Mouse (Mus musculus): ENCODE measurements around the gene Acss1. TPM values are rescaled to one million over a fixed set of nuclear protein-coding genes. Genes with fewer than 3 reads are reported as not detected.
A peak's percentile ranks its signal among the peaks of the same experiment; 100 is the strongest.

Acss1 gene
- polyA plus RNA-seq, 1 experiment from 2014 or later, result 17.6 TPM

- Histone ChIP-seq H3K9me3 (no peaks in the 10 kb centered on the region), H3K27ac (no peak overlapping the region), H3K4me1 (peaks cover 33% of the 10 kb centered on the region), H3K36me3 (replicated peaks) (no peaks in the 10 kb centered on the region; the same call in 1 of the 2 replicates), H3K27me3 (ENCODE audit: poor library complexity, severe bottlenecking) (peaks cover 38% of the 10 kb centered on the region), H3K4me3 (no peak overlapping the region)
- DNase-seq (ENCODE audit: extremely low spot score, low spot score), result no peak
- 76% methylated on average over 5 of the region's 5 CpGs for WGBS
Measured at GRCm38 (mm10) chr2:150664152-150664920, 4.0 kb downstream of the Acss1 start.

- Histone ChIP-seq H3K36me3 (replicated peaks) (no peaks in the 10 kb centered on the region; the same call in 1 of the 2 replicates), H3K27me3 (ENCODE audit: poor library complexity, severe bottlenecking) (peaks cover 27% of the 10 kb centered on the region), H3K4me3 (no peak overlapping the region), H3K27ac (no peak overlapping the region), H3K4me1 (peaks cover 28% of the 10 kb centered on the region), H3K9me3 (no peaks in the 10 kb centered on the region)
- no peak for DNase-seq (ENCODE audit: extremely low spot score, low spot score)
- 85% methylated on average over 9 of the region's 9 CpGs for WGBS
Measured at GRCm38 (mm10) chr2:150663255-150663654, 5.0 kb downstream of the Acss1 start.

GRCm38 (mm10) chr2:150662007-150662406, 6.3 kb downstream of the Acss1 start:
- peaks cover 23% of the 10 kb centered on the region for H3K4me1 ChIP-seq
- no peak overlapping the region for H3K27ac ChIP-seq
- no peaks in the 10 kb centered on the region; the same call in 1 of the 2 replicates for H3K36me3 ChIP-seq (replicated peaks)
- H3K9me3 ChIP-seq, result no peaks in the 10 kb centered on the region
- H3K4me3 ChIP-seq, result no peak overlapping the region
- H3K27me3 ChIP-seq (ENCODE audit: poor library complexity, severe bottlenecking), result peaks cover 17% of the 10 kb centered on the region
- no peak for DNase-seq (ENCODE audit: extremely low spot score, low spot score)
- 87% methylated on average over 2 of the region's 2 CpGs for WGBS

- H3K4me1 ChIP-seq, result peaks cover 26% of the 10 kb centered on the region
- no peak for DNase-seq (ENCODE audit: extremely low spot score, low spot score)
- H3K27ac ChIP-seq, result no peak overlapping the region
- no peak overlapping the region for H3K4me3 ChIP-seq
- H3K9me3 ChIP-seq, result no peaks in the 10 kb centered on the region
- 88% methylated on average over 5 of the region's 5 CpGs for WGBS
- no peaks in the 10 kb centered on the region; the same call in 1 of the 2 replicates for H3K36me3 ChIP-seq (replicated peaks)
- H3K27me3 ChIP-seq (ENCODE audit: poor library complexity, severe bottlenecking), result peaks cover 9% of the 10 kb centered on the region
Measured at GRCm38 (mm10) chr2:150660668-150661451, 7.4 kb downstream of the Acss1 start.

GRCm38 (mm10) chr2:150660049-150660448, 8.3 kb downstream of the Acss1 start:
- H3K27me3 ChIP-seq (ENCODE audit: poor library complexity, severe bottlenecking), result peaks cover under 1% of the 10 kb centered on the region; the same call in 1 of the 2 replicates
- peaks cover 18% of the 10 kb centered on the region for H3K4me1 ChIP-seq
- H3K36me3 ChIP-seq (replicated peaks), result no peaks in the 10 kb centered on the region; the same call in 1 of the 2 replicates
- no peak overlapping the region for H3K27ac ChIP-seq
- H3K4me3 ChIP-seq, result no peak overlapping the region
- no peak for DNase-seq (ENCODE audit: extremely low spot score, low spot score)
- 63% methylated on average over 4 of the region's 4 CpGs for WGBS
- H3K9me3 ChIP-seq, result peaks cover 3% of the 10 kb centered on the region; the same call in 1 of the 2 replicates

GRCm38 (mm10) chr2:150656975-150657768, 11.1 kb downstream of the Acss1 start:
- Histone ChIP-seq H3K4me1 (peaks cover 17% of the 10 kb centered on the region), H3K9me3 (peaks cover 3% of the 10 kb centered on the region; the same call in 1 of the 2 replicates), H3K27me3 (ENCODE audit: poor library complexity, severe bottlenecking) (no peaks in the 10 kb centered on the region), H3K36me3 (replicated peaks) (no peaks in the 10 kb centered on the region; the same call in 1 of the 2 replicates), H3K27ac (peak overlapping the region; percentile 62; the same call in 1 of the 2 replicates), H3K4me3 (no peak overlapping the region)
- 65% methylated on average over 8 of the region's 8 CpGs for WGBS
- no peak for DNase-seq (ENCODE audit: extremely low spot score, low spot score)

GRCm38 (mm10) chr2:150656112-150656511, 12.2 kb downstream of the Acss1 start:
- H3K9me3 ChIP-seq, result peaks cover 3% of the 10 kb centered on the region; the same call in 1 of the 2 replicates
- no peaks in the 10 kb centered on the region; the same call in 1 of the 2 replicates for H3K36me3 ChIP-seq (replicated peaks)
- H3K4me1 ChIP-seq, result peaks cover 22% of the 10 kb centered on the region
- DNase-seq (ENCODE audit: extremely low spot score, low spot score), result no peak
- H3K27ac ChIP-seq, result peak overlapping the region; percentile 62; the same call in 1 of the 2 replicates
- no peaks in the 10 kb centered on the region for H3K27me3 ChIP-seq (ENCODE audit: poor library complexity, severe bottlenecking)
- H3K4me3 ChIP-seq, result no peak overlapping the region
- whole genome bisulfite sequencing, result 93% methylated on average over 3 of the region's 3 CpGs

GRCm38 (mm10) chr2:150655290-150655689, 13.0 kb downstream of the Acss1 start:
- Histone ChIP-seq H3K9me3 (peaks cover 3% of the 10 kb centered on the region; the same call in 1 of the 2 replicates), H3K27ac (no peak overlapping the region), H3K36me3 (replicated peaks) (no peaks in the 10 kb centered on the region; the same call in 1 of the 2 replicates), H3K27me3 (ENCODE audit: poor library complexity, severe bottlenecking) (no peaks in the 10 kb centered on the region), H3K4me3 (no peak overlapping the region), H3K4me1 (peaks cover 30% of the 10 kb centered on the region)
- 87% methylated on average over 6 of the region's 6 CpGs for WGBS
- DNase-seq (ENCODE audit: extremely low spot score, low spot score), result no peak

- Histone ChIP-seq H3K27ac (no peak overlapping the region), H3K9me3 (peaks cover 3% of the 10 kb centered on the region; the same call in 1 of the 2 replicates), H3K36me3 (replicated peaks) (no peaks in the 10 kb centered on the region; the same call in 1 of the 2 replicates), H3K4me3 (no peak overlapping the region), H3K27me3 (ENCODE audit: poor library complexity, severe bottlenecking) (no peaks in the 10 kb centered on the region), H3K4me1 (peaks cover 35% of the 10 kb centered on the region)
- no peak for DNase-seq (ENCODE audit: extremely low spot score, low spot score)
- WGBS, result 87% methylated on average over 2 of the region's 2 CpGs
Measured at GRCm38 (mm10) chr2:150654814-150655213, 13.5 kb downstream of the Acss1 start.

- no peak for DNase-seq (ENCODE audit: extremely low spot score, low spot score)
- Histone ChIP-seq H3K4me3 (no peak overlapping the region), H3K27me3 (ENCODE audit: poor library complexity, severe bottlenecking) (no peaks in the 10 kb centered on the region), H3K36me3 (replicated peaks) (no peaks in the 10 kb centered on the region), H3K9me3 (peaks cover 3% of the 10 kb centered on the region; the same call in 1 of the 2 replicates), H3K27ac (peak overlapping the region; percentile 72), H3K4me1 (peaks cover 38% of the 10 kb centered on the region)
- 71% methylated on average over 9 of the region's 9 CpGs for WGBS
Measured at GRCm38 (mm10) chr2:150651366-150651765, 16.9 kb downstream of the Acss1 start.

- peaks cover 37% of the 10 kb centered on the region for H3K4me1 ChIP-seq
- H3K27me3 ChIP-seq (ENCODE audit: poor library complexity, severe bottlenecking), result no peaks in the 10 kb centered on the region
- no peaks in the 10 kb centered on the region for H3K36me3 ChIP-seq (replicated peaks)
- no peak overlapping the region for H3K4me3 ChIP-seq
- no peak for DNase-seq (ENCODE audit: extremely low spot score, low spot score)
- peaks cover 3% of the 10 kb centered on the region; the same call in 1 of the 2 replicates for H3K9me3 ChIP-seq
- WGBS, result 18% methylated on average over 7 of the region's 7 CpGs
- peak overlapping the region; percentile 72 for H3K27ac ChIP-seq
Measured at GRCm38 (mm10) chr2:150650511-150651074, 17.7 kb downstream of the Acss1 start.

Measured in forebrain, embryonic 10.5 days (tissue).